Mouse (Mus musculus): Measurements from ENCODE around the gene Bmp10. TPM values are rescaled to one million over a fixed set of nuclear protein-coding genes. Genes with fewer than 3 reads are reported as not detected.

The Bmp10 gene
- polyA plus RNA-seq, 1 experiment from 2014 or later, result not detected

DNA sequence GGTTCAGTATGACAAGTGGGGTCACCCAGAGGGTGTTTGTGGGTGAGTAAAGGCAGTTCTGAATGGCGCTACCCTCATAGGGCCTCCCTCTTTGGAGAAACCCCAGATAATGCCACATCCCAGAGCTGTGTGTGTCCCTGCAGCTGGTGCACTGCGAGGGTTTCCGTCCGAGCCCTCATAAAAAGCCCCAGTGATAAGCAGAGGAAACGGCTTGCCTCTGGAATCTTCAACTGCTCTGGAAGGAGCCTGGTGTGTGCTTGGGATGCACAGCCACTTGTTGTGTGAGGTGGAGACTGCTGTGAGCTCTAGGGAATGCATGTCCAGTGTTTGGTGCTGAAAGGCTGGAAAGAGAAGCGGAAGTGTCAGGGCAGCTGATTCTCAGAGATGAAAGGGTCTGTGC lies 27.3 kb upstream of the Bmp10 start:
- WGBS, result 67% methylated on average over 6 of the region's 6 CpGs
- Histone ChIP-seq H3K9me3 (no peaks in the 10 kb centered on the region), H3K27ac (no peak overlapping the region), H3K27me3 (no peaks in the 10 kb centered on the region), H3K4me2 (replicated peaks) (no peak overlapping the region), H3K4me3 (no peak overlapping the region), H3K4me1 (0 out of 2 replicates have a peak, but pooled peaks cover 3% of the 10 kb centered on the region), H3K36me3 (no peaks in the 10 kb centered on the region), H3K9ac (no peak overlapping the region)
- no peak for ATAC-seq (ENCODE audit: insufficient number of reproducible peaks, insufficient read depth, low FRiP score, low TSS enrichment)

DNA sequence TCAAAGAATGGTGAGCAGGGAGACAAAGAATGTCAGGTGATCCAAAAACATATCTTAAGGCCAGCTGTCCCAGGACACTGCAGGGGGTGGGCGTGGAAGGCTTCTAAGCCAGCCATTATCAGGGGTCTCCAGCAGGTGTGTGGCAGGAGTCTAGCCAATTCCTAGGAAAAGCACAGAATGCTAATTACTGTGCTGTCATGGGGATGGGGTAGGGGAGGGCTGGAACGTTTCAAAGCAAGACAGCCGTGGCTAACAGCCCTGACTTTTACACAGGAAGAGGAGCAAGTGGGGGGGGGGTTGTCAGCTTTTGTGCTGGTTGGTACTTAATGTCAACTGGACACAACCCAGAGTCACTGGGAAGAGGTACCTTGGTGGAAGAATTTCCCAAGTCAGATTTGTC lies 16.8 kb upstream of the Bmp10 start:
- Histone ChIP-seq H3K4me1 (no peaks in the 10 kb centered on the region), H3K27ac (no peak overlapping the region), H3K4me2 (replicated peaks) (no peak overlapping the region), H3K9me3 (no peaks in the 10 kb centered on the region), H3K27me3 (no peaks in the 10 kb centered on the region), H3K36me3 (no peaks in the 10 kb centered on the region), H3K9ac (no peak overlapping the region), H3K4me3 (no peak overlapping the region)
- no peak for ATAC-seq (ENCODE audit: insufficient number of reproducible peaks, insufficient read depth, low FRiP score, low TSS enrichment)
- WGBS, result 32% methylated on average over 3 of the region's 3 CpGs

DNA sequence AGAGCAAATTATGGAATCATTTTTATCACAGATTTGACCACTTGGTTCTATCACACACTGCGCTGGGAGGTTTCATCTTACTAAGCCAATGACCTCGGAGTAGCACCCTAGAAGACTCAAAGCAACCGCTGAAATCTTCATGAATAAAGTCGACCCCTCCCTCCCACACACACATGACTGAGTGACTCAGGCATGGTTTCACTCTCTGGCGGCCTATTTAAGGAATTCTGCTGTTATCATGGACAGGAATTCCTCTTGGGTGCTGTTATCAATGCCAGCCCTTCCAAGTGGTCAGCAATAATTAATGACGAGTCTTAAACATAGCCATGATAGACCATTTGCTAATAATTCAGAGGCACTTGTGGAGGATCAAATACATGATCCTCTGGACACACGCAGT lies 6.5 kb upstream of the Bmp10 start:
- Histone ChIP-seq H3K36me3 (no peaks in the 10 kb centered on the region), H3K9ac (no peak overlapping the region), H3K4me3 (no peak overlapping the region), H3K4me2 (replicated peaks) (no peak overlapping the region), H3K27me3 (no peaks in the 10 kb centered on the region), H3K9me3 (no peaks in the 10 kb centered on the region), H3K27ac (no peak overlapping the region), H3K4me1 (no peaks in the 10 kb centered on the region)
- ATAC-seq (ENCODE audit: insufficient number of reproducible peaks, insufficient read depth, low FRiP score, low TSS enrichment), result no peak
- WGBS, result 80% methylated on average over 7 of the region's 7 CpGs

DNA sequence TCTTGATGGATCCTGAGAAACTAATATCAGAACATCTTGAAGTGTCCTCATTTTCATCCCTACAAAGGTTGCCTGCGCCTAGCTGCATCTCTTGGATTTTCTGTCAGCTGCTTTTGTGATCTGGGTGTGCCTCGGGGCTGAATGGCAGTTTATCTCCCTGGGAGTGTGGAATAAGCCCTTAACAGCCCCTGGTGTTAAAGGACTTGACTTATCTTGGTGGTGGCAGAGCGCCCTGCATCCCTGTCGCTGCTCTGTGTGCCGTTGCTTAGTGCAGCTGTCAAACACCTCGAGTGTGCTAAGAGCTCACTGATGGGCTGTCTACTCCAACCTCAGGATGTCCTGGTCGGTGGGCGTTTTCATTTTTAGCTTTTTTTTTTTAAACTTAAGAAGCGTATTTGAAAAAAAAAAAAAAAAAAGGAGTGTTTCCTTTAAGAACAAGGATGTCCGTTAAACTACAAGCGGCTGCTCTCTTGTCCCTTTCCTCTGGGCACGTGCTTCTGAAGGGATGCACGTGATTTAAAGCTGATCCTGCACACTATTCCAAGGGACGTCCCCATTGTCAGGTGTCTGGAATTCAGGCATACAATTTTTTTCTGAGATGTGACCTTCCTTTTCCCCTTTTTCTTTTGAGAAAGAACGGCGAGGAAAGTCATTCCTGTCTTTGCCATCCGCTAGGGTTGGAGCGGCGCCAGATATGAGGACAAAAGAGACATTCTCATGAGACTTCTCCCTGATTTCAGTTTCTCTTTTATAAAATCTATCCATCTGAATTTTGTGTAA lies 4.6 kb upstream of the Bmp10 start:
- no peaks in the 10 kb centered on the region for H3K36me3 ChIP-seq
- ATAC-seq (ENCODE audit: insufficient number of reproducible peaks, insufficient read depth, low FRiP score, low TSS enrichment), result no peak
- H3K4me3 ChIP-seq, result no peak overlapping the region
- H3K4me1 ChIP-seq, result no peaks in the 10 kb centered on the region
- WGBS, result 76% methylated on average over 19 of the region's 19 CpGs
- no peak overlapping the region for H3K4me2 ChIP-seq (replicated peaks)
- H3K9me3 ChIP-seq, result no peaks in the 10 kb centered on the region
- H3K9ac ChIP-seq, result no peak overlapping the region
- no peaks in the 10 kb centered on the region for H3K27me3 ChIP-seq
- H3K27ac ChIP-seq, result no peak overlapping the region

DNA sequence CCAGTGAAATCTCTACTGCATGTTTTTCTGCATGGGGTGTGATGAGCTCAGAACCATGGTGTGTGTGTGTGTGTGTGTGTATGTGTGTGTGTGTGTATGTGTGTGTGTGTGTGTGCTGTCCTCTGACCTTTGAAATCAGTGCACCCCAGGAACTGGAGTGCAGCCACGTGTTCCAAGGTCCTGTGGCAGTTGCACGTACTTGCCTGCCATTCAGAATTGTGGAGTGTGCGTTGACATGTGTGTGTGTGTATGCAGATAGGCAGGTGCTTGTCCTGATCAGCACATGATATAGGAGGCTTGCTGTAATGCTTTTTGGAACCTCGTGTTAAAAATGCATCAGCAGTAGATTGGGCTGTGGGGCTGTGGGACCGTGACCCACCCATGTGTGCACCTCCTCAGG lies 1.8 kb upstream of the Bmp10 start:
- no peak overlapping the region for H3K9ac ChIP-seq
- H3K9me3 ChIP-seq, result no peaks in the 10 kb centered on the region
- no peak for ATAC-seq (ENCODE audit: insufficient number of reproducible peaks, insufficient read depth, low FRiP score, low TSS enrichment)
- no peaks in the 10 kb centered on the region for H3K4me1 ChIP-seq
- no peaks in the 10 kb centered on the region for H3K36me3 ChIP-seq
- WGBS, result 77% methylated on average over 5 of the region's 5 CpGs
- H3K27me3 ChIP-seq, result no peaks in the 10 kb centered on the region
- H3K4me3 ChIP-seq, result no peak overlapping the region
- H3K4me2 ChIP-seq (replicated peaks), result no peak overlapping the region
- no peak overlapping the region for H3K27ac ChIP-seq

DNA sequence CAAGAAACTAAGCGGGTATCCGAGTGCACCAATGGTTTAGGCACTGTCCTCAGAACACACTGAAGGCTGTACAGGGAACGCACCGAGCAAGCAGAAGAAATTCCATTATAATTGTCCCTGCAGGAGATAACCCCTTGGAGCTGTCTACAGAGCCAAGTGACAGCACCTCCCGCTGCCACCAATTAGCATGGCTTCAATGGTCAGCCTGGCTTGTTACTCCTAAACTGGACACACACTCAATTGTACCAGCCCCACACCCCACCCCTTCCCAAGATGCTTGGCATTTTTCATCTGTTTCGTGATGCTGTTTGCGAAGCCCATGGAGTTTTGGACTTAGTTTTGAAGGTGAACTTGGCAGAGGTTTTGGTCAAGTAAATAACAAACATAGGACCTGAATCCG lies 1.2 kb upstream of the Bmp10 start:
- Histone ChIP-seq H3K4me3 (no peak overlapping the region), H3K9ac (no peak overlapping the region), H3K27ac (no peak overlapping the region), H3K9me3 (no peaks in the 10 kb centered on the region), H3K4me1 (no peaks in the 10 kb centered on the region), H3K36me3 (no peaks in the 10 kb centered on the region), H3K4me2 (replicated peaks) (no peak overlapping the region), H3K27me3 (no peaks in the 10 kb centered on the region)
- WGBS, result 63% methylated on average over 8 of the region's 8 CpGs
- no peak for ATAC-seq (ENCODE audit: insufficient number of reproducible peaks, insufficient read depth, low FRiP score, low TSS enrichment)

DNA sequence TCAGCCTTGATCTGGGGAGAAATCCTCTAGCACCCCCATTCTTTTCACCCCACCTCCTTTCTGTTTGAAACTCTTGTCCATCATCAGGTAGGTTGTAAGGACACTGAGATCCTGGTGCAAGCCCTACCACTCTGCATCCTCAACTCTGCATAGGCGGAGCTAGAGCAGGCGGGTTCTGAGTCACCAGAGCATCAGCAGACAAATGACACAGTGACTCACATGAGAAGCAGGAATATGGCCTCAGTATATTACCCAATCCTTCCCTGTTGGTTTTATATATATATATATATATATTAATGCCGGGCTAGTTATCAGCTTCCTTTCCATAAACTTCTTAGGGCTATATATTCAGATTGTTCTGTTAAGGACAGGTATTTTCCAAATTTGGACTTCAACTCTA lies 7.0 kb downstream of the Bmp10 start:
- H3K9me3 ChIP-seq, result no peaks in the 10 kb centered on the region
- no peak overlapping the region for H3K4me3 ChIP-seq
- H3K4me2 ChIP-seq (replicated peaks), result no peak overlapping the region
- WGBS, result 82% methylated on average over 2 of the region's 3 CpGs
- H3K27me3 ChIP-seq, result no peaks in the 10 kb centered on the region
- no peak for ATAC-seq (ENCODE audit: insufficient number of reproducible peaks, insufficient read depth, low FRiP score, low TSS enrichment)
- no peak overlapping the region for H3K9ac ChIP-seq
- no peaks in the 10 kb centered on the region for H3K36me3 ChIP-seq
- no peaks in the 10 kb centered on the region for H3K4me1 ChIP-seq
- no peak overlapping the region for H3K27ac ChIP-seq

DNA sequence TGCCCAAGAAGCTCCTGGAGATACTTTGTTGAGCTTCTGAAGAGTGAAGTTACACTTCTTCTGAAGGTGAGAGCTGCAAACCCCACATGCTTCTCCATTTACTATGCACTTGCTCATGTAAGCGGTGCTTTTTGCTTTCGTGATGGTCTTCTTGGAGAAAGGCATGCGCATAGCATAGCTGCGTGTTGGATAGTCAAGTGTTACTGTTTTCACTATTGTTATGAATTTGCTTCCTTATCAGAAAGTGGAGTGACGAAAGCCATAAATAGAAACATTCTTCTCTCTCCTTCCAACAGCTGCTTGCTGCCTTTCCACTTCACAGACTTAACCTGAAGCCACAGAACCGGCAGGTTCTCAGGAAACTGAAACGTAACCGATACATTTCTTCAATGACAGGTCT lies 8.0 kb downstream of the Bmp10 start:
- 82% methylated on average over 8 of the region's 8 CpGs for WGBS
- no peak overlapping the region for H3K9ac ChIP-seq
- H3K27ac ChIP-seq, result no peak overlapping the region
- H3K9me3 ChIP-seq, result no peaks in the 10 kb centered on the region
- no peaks in the 10 kb centered on the region for H3K36me3 ChIP-seq
- ATAC-seq (ENCODE audit: insufficient number of reproducible peaks, insufficient read depth, low FRiP score, low TSS enrichment), result no peak
- H3K4me3 ChIP-seq, result no peak overlapping the region
- no peak overlapping the region for H3K4me2 ChIP-seq (replicated peaks)
- no peaks in the 10 kb centered on the region for H3K27me3 ChIP-seq
- H3K4me1 ChIP-seq, result no peaks in the 10 kb centered on the region

DNA sequence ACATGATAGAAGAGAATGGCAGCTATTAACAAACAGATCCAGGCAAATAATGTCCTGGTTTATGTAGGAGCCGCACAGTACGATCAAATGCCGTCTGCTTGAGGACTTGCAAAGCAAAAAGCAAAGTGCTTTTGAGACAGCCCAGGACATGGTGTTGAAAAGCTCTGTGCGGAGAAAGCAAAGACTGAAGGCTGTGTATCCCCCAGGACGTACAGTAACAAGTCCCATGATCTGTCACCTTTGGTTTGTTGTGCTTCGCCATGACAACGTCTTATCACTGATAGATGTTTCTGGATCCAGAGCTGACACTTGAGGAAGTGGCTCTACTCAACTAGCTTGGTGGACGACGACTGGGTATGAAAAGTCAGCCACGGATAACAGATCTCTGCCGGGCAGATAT lies 14.5 kb downstream of the Bmp10 start:
- Histone ChIP-seq H3K27ac (no peak overlapping the region), H3K4me3 (no peak overlapping the region), H3K27me3 (no peaks in the 10 kb centered on the region), H3K9me3 (no peaks in the 10 kb centered on the region), H3K9ac (no peak overlapping the region), H3K4me2 (replicated peaks) (no peak overlapping the region), H3K36me3 (no peaks in the 10 kb centered on the region), H3K4me1 (no peaks in the 10 kb centered on the region)
- 89% methylated on average over 11 of the region's 11 CpGs for WGBS
- no peak for ATAC-seq (ENCODE audit: insufficient number of reproducible peaks, insufficient read depth, low FRiP score, low TSS enrichment)

DNA sequence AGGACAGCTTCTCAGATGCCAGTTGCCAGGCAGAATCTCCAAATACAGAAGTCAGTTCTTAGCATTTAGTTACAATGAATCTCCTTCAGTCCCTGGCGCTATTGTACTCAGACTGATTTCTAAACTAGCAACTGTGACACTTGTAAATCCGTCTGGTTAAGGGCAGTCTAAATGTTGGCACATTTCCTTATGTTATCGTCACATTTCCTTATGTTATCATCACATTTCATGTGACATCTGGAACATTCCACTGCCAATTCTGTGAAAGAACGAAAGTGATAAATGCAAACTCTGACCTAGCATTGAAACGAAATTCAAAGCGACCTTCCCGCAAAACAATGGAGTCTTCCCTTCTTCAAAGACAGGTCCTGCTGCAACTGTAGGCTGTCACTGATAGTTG lies 16.4 kb downstream of the Bmp10 start:
- Histone ChIP-seq H3K27me3 (no peaks in the 10 kb centered on the region), H3K4me1 (no peaks in the 10 kb centered on the region), H3K36me3 (no peaks in the 10 kb centered on the region), H3K27ac (no peak overlapping the region), H3K4me3 (no peak overlapping the region), H3K9ac (no peak overlapping the region), H3K4me2 (replicated peaks) (no peak overlapping the region), H3K9me3 (no peaks in the 10 kb centered on the region)
- ATAC-seq (ENCODE audit: insufficient number of reproducible peaks, insufficient read depth, low FRiP score, low TSS enrichment), result no peak
- 85% methylated on average over 7 of the region's 7 CpGs for WGBS

DNA sequence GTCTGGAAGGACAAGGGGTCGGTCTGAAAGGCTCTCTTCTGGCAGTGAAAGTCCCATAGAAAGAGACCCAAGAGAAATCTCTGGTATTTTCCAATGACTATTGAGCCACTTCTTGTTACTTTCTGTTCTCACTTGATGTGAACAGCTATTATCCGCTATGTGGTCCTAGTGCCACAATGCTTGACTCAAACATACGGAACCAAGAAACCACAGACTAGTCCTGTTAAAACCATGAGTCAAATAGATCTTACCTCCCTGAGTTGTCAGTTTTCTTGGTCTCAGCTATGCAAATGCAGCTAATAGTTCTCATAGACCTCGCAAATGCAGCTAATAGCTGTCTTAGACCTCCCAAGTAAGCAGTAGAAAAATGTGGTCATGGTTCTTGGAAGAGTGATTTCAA lies 18.4 kb downstream of the Bmp10 start:
- Histone ChIP-seq H3K4me1 (no peaks in the 10 kb centered on the region), H3K27ac (no peak overlapping the region), H3K4me2 (replicated peaks) (no peak overlapping the region), H3K36me3 (no peaks in the 10 kb centered on the region), H3K9ac (no peak overlapping the region), H3K4me3 (no peak overlapping the region), H3K27me3 (no peaks in the 10 kb centered on the region), H3K9me3 (no peaks in the 10 kb centered on the region)
- ATAC-seq (ENCODE audit: insufficient number of reproducible peaks, insufficient read depth, low FRiP score, low TSS enrichment), result no peak
- 89% methylated on average over 4 of the region's 4 CpGs for WGBS

DNA sequence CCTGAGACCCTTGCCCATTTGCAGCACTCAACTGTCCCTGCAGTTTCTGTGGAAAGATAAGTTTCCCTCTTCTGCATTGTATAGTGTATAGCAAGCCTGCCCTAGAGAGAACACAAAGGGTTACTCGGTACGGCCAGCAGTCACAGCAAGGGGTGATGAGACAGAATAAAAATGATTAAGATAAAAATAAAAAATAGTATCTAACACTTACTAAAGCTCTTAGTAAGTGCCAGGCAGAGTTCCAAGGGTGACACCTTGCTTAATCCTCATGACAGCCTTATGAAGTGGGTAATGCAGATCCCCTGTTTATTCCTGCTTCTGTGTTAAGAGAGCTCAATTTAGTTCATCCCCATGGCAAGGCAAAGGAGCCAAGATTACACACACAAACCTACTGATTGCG lies 20.7 kb downstream of the Bmp10 start:
- no peaks in the 10 kb centered on the region for H3K9me3 ChIP-seq
- no peak overlapping the region for H3K4me3 ChIP-seq
- no peaks in the 10 kb centered on the region for H3K36me3 ChIP-seq
- H3K4me1 ChIP-seq, result no peaks in the 10 kb centered on the region
- ATAC-seq (ENCODE audit: insufficient number of reproducible peaks, insufficient read depth, low FRiP score, low TSS enrichment), result no peak
- no peaks in the 10 kb centered on the region for H3K27me3 ChIP-seq
- 83% methylated on average over 3 of the region's 3 CpGs for WGBS
- H3K4me2 ChIP-seq (replicated peaks), result no peak overlapping the region
- H3K27ac ChIP-seq, result no peak overlapping the region
- H3K9ac ChIP-seq, result no peak overlapping the region

DNA sequence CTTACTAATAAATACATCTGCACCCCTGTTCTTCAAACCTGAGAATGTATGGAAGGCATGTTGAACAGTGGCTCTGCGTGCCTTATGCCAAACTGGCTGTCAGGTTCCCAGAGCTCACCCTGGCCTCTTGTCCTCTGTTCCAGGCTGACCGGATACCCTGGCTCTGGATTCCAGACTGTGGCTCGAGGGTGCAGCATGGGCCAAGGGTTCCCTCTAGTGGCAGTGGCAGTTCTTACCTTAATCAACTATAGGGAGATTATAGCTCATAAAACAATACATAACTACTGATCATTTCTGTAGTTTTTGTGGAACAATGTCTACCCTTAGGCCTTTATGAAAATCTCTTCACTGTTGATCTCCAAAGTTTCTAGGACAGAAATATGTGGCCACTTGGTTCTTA lies 22.2 kb downstream of the Bmp10 start:
- 60% methylated on average over 3 of the region's 3 CpGs for WGBS
- H3K27ac ChIP-seq, result no peak overlapping the region
- H3K9me3 ChIP-seq, result no peaks in the 10 kb centered on the region
- no peaks in the 10 kb centered on the region for H3K4me1 ChIP-seq
- H3K36me3 ChIP-seq, result no peaks in the 10 kb centered on the region
- H3K4me3 ChIP-seq, result no peak overlapping the region
- no peaks in the 10 kb centered on the region for H3K27me3 ChIP-seq
- no peak overlapping the region for H3K9ac ChIP-seq
- H3K4me2 ChIP-seq (replicated peaks), result no peak overlapping the region
- ATAC-seq (ENCODE audit: insufficient number of reproducible peaks, insufficient read depth, low FRiP score, low TSS enrichment), result no peak
